Mouse (Mus musculus) kidney, postnatal 10 days (tissue): Measurements from ENCODE around the gene H2-Ob.

Source experiments
- DNase-seq: peaks from one replicate; pipeline ENCODE4 v3.0.0; 2021; ENCODE audit warnings: mixed read lengths

The H2-Ob gene

GRCm38 (mm10) chr17:34247047-34247446 lies 8.3 kb downstream of the H2-Ob start:
- no peak for DNase-seq

- peak; percentile 3 for DNase-seq
These were observed 10.1 kb downstream of the H2-Ob start for GRCm38 (mm10) chr17:34248764-34249163.

- DNase-seq = no peak
These were observed 10.7 kb downstream of the H2-Ob start for GRCm38 (mm10) chr17:34249361-34249760.

- peak; percentile 69 for DNase-seq
These were observed 11.2 kb downstream of the H2-Ob start for GRCm38 (mm10) chr17:34249878-34250277.

DNA sequence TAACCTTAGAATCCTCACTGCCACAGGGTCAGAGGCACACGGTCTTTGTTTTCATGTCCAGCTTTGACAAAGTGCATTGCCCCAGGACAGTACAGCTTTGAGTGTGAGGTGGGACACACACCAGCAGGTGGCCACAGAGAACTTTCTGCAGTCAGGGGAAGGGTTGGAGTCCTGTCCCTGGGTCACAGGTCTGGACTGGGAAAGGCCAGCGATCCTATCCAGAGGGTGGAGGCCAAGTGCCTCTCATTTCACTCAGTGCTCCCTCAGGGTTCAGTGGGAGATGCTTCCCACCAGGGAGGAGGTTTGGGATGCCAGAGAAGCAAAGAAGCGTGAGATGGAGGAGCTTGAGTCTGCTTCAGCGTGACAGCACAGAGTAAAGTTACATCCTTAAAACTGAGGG lies 13.0 kb downstream of the H2-Ob start:
- DNase-seq = no peak

DNA sequence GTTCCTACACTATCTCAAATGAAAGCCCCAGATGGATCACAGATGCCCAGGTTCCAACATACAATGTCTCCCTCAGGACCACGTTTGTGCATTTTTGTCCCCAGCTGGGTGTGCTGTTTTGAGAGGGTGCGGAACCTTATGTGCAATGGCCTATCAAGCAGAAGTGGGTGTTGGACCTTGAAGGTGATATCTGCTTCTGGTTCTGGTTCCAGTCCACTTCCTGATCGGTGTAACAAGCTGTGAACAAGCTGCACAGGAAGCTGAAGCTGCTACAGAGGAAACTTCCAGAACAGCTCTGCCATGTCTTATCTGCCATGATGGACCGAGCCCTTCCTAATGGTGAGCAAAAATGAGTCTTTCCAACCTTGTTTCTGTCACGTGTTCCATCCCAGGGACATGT lies 17.8 kb downstream of the H2-Ob start:
- no peak for DNase-seq

DNA sequence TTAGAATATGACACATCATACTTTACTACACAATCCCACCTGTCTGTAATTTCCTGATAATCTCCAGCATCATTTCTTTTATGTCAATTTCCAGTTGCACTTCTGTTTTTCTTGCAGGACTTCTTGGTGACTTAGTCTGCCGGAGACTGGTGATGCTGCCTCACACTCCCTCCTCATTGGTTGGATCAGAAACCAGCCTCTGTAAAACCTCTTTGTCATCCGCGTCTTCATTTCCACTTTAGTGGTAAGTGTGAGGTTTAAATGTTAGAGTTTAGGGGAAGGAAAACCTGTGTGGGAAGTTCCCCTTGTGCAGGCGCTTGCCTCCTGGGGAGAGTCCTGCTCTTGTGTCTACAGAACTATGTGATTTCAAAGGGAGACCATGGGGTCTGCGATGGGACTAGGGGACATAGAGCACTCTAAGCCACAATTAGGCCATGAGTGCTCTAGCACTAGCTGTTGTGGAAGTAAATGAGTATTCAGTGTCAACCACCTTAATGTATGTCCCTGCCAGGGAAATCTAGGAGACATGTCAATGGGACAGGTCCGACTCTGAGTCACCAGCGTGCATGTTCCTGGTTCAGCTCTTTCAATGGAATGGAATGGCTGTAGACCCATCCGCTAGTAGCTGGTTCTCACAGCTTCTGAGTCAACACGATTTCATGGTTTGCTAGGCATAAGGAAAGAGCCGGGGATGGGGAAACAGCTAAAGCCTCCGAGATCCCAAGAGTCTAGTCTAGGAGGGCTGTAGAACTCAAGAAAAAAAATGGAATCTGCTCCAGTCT lies 19.1 kb downstream of the H2-Ob start, which contains the start of gene H2-Ab1:
Gene H2-Ab1 (plus strand): TSS at position 96 of the 782 bp plus-strand sequence.
- peak; percentile 88 for DNase-seq

GRCm38 (mm10) chr17:34260551-34260950 lies 21.8 kb downstream of the H2-Ob start:
- DNase-seq = peak; percentile 22

- DNase-seq = peak; percentile 87
These were observed 22.8 kb downstream of the H2-Ob start for GRCm38 (mm10) chr17:34261502-34261901.

DNA sequence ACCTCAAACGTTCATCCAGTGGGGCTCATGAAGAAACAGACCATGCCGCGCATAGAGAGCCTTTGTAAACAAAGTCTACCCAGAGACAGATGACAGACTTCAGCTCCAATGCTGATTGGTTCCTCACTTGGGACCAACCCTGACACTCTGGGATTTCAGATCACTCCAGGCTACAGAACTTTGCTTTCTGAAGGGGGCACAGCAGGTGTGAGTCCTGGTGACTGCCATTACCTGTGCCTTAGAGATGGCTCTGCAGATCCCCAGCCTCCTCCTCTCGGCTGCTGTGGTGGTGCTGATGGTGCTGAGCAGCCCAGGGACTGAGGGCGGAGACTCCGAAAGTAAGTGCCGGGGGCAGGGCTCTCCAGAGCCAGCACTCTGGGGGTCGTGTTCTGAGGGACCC lies 24.4 kb downstream of the H2-Ob start:
- peak; percentile 78 for DNase-seq

DNA sequence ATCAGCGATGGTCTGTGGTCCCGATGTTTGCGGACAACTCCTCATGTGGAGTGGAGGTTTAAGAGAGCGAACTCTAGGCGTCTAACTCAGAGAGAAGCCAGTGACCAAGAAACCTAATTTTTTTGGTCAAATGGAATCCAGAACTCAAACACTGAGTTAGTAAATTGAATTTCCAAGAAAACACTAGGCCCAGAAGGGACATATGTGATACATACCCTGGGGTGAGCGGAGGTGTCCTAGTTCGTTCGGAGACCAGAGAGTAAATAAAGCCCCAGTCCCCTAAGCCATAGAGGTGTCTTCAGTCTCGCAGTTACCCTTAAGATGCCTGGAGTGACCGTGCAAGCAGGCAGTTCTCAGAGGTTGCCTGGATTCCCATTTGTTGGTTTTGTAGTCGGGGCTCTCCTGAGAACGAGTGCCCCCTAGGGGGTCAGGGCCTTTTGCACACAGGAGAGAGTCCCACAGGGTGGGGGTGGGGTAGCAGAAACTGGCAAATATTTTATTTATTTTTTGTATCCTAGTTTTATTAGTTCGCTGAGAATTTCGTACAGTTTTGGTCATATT lies 25.2 kb downstream of the H2-Ob start:
- DNase-seq = peak; percentile 42

DNA sequence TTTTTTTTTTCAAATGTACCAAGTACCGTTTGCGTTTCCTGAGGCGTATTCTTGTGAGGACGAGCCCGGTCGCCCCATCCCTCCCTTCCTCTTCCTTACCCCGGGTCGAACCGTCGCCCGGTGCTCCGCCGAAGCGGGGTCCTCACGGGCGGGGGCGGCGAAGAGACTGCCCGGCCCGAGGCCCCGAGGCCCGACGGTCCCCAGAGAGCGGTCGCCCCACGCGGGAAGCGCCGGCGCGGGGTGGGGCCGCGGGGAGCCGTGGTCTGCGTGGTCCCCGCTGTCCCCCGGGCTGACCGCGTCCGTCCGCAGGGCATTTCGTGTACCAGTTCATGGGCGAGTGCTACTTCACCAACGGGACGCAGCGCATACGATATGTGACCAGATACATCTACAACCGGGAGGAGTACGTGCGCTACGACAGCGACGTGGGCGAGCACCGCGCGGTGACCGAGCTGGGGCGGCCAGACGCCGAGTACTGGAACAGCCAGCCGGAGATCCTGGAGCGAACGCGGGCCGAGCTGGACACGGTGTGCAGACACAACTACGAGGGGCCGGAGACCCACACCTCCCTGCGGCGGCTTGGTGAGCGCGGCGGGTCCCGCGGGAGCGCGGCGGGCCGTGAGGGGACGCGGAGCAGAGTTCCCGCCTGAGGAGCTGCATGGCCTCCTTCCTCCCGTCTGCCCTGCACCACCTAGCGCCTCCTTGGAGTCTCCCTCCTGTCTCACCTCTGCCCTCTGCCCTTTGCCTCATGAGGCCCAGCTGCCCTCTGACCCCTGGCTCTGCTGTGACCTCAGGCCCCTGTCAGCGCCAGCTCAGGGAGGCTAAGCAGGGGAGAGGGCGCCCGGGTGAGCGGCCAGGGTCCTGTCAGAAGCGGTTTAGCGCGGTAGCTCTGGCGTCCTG lies 26.0 kb downstream of the H2-Ob start:
- peak; percentile 28 for DNase-seq

DNA sequence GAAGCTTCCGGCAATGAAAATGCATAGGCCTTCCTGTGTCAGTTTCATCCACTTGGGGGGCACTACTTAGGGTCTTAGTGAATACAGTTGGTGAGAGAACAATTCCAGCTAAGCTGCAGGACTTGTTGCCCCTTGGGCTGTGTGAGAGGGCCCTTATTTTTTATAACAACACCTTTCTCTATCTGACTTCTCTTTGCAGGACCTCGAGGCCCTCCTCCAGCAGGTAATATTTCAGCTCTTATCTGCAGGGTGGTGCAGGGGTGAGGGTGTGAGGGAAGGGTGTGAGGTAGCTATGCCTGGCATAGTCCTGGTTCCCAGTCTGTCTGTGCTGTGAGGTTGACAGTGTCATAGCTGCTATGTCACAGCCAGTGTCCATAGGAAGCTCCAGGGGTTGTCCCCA lies 29.6 kb downstream of the H2-Ob start:
- no peak for DNase-seq

DNA sequence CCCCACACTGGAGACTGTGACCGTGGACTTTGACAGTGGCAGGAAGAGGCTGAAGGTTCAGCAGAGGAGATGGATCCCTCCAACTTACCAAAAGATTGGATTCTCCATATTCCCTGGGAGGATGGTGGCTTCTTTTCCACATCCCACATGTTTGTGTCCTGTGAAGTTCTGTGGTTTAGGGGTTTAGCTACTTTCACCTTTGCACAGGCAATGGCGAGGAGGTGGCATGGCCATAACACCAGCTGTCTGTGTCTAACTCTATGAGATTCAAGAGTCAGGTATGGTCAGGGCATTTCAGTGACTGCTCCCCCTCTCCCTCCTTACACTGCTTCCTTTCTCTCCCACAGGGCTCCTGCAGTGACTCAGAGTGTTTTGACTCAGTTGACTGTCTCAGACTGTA lies 30.0 kb downstream of the H2-Ob start:
- DNase-seq = no peak

DNA sequence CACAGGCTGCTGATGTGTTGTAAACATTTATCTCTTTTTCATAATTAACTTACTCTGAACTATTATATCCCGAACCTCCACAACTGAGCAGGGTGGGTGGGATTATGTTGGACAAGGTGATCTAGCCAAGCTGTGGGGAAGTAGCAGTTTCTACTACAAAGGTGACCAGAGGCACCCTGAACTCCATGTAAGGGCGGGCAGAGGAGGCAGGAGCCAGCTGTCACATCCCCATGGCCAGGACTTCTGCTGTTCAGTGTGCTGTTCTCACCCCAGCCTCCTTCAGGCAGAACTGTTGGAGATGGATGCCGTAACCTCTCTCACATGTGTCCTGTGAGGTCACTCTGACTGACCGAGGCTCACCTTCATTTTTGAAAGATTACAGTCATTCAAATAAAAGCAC lies 31.1 kb downstream of the H2-Ob start:
- no peak for DNase-seq

GRCm38 (mm10) chr17:34270230-34270629 lies 31.5 kb downstream of the H2-Ob start:
- no peak for DNase-seq

DNA sequence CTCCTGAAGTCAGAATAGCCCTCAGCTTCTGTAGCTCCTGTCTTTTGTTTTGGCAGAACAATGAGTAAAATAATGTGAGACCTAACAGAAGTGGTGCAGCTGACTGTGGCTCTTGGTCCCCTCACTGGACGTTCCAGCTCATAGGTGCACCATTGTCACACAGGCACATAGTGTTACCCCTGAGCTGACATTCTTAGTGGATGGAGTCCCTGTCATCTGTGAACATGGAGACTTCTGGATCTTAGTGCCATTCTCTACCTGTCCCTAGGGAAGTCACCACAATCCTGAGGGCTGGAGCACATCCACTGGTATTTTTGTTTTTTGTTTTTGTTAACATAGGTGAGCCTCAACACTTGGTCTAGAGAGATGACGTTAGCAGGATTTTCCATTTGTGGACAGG lies 32.2 kb downstream of the H2-Ob start:
- DNase-seq = no peak

DNA sequence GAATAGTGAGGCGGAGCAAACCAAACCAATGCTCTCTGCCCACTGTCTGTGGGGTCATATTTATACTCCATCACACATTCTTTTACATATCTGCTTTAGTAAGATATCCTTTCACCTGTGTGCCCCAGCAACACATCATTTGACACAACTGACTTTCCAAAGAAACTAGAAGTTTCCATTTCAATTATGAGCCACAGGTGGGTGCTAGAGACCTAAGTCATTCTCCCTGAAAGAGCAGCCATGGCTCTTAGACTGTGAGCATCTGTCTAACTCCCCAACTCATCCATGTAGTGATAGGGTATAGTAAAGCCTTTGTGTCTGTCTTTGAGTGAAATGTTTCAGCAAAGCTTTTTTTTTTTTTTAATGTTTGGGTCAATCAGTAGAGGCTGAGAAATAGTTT lies 33.4 kb downstream of the H2-Ob start:
- no peak for DNase-seq

- DNase-seq = no peak
These were observed 41.9 kb downstream of the H2-Ob start for GRCm38 (mm10) chr17:34280499-34281038.

- no peak for DNase-seq
These were observed 43.1 kb downstream of the H2-Ob start for GRCm38 (mm10) chr17:34281836-34282235.

GRCm38 (mm10) chr17:34285371-34285770 lies 46.7 kb downstream of the H2-Ob start:
- DNase-seq = no peak

DNA sequence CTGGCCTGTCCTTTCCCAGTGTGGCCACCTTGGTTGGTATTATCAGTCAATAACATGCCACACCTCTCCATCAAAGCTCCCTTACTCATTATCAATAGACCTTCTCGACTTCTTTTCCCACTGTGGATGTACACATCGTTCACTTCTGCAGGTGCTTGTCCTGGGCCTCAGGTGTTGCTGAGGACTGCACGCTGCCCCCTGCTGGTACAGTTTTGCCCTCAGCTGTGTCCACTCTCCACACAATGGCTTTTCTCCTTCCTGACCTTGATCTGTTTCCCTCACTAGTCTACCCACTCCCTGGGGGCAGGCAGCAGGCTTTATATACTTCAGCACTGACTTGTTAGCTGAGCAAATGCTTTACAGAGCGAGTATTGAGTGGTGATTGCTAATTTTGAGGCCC lies 47.1 kb downstream of the H2-Ob start:
- DNase-seq = peak; percentile 66

GRCm38 (mm10) chr17:34286501-34286900 lies 47.8 kb downstream of the H2-Ob start:
- DNase-seq = no peak
